Comparison of ENCODE assay signal across 8 mouse cellular contexts in the genomic region with DNA sequence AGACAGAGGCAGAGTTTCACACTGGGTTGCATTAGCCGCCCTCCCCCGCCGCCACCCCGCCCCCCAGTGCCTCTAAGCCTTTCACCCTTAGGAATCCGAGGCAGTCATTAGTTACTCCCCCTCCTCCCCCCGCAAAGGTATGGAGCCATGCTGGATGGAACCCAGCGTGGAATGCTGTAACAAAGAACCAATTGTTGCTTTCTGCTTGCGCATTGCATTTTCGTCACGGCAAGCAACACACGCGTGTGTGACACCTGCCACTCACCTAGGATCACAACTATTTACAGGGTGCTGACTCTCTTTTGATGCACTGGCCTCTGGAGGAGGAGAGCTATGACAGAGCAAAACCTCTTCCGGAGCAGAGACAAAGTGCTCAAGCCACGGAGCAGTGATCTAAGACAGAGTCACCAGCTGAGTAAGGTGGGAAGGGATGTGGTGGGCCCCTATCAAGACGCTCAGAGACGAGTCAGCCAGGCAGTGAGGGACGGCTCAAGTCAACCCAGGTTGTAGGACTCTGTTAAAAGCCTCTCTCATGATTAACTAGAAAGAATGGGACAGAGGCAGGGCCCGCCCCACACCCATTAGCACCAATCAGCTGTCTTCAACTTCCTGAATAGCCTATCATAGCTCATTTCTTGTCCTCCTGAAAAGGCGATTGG. TPM values are rescaled to one million over a fixed set of nuclear protein-coding genes. Genes with fewer than 3 reads are reported as not detected.
DNase-seq lines count a peak whose midpoint lies in the region; ATAC-seq lines count a peak whose summit lies in the region.

No protein-coding gene starts in this region.

- H3K9me3 ChIP-seq in embryonic facial prominence, embryonic 10.5 days: no peaks in the 10 kb centered on the region
- H3K9me3 ChIP-seq in limb, embryonic 15.5 days: no peaks in the 10 kb centered on the region
- H3K9me3 ChIP-seq in midbrain, embryonic 15.5 days: no peaks in the 10 kb centered on the region

- peak; percentile 97 for DNase-seq in 3T3-L1 (ENCODE audit: low read depth, low spot score)
- peak; percentile 74 for DNase-seq in adrenal gland, adult 8-10 months
- DNase-seq in embryonic facial prominence, embryonic 10.5 days (ENCODE audit: low spot score): peak; percentile 86
- peak; percentile 80 for DNase-seq in heart, adult 8-10 months (ENCODE audit: low spot score)
- peak; percentile 82 for DNase-seq in kidney, adult 18-20 months
- DNase-seq in spleen, adult 18-20 months: peak; percentile 61 to 72

- peak; percentile 91 for ATAC-seq in limb, embryonic 15.5 days (ENCODE audit: insufficient number of reproducible peaks, low FRiP score, low TSS enrichment, low read depth)
- peak; percentile 98 for ATAC-seq in midbrain, embryonic 15.5 days (replicated peaks)

- H3K27me3 ChIP-seq in embryonic facial prominence, embryonic 10.5 days (replicated peaks; ENCODE audit: low read depth, poor library complexity, severe bottlenecking): peaks cover 21% of the 10 kb centered on the region; the same call in 1 of the 2 replicates
- no peaks in the 10 kb centered on the region for H3K27me3 ChIP-seq in limb, embryonic 15.5 days
- no peaks in the 10 kb centered on the region for H3K27me3 ChIP-seq in midbrain, embryonic 15.5 days (replicated peaks)

- peak overlapping the region; percentile 91 for H3K27ac ChIP-seq in embryonic facial prominence, embryonic 10.5 days (replicated peaks)
- peak overlapping the region; percentile 73; the same call in 1 of the 2 replicates for H3K27ac ChIP-seq in limb, embryonic 15.5 days
- peak overlapping the region; percentile 56 for H3K27ac ChIP-seq in midbrain, embryonic 15.5 days

- peaks cover 39% of the 10 kb centered on the region for H3K4me1 ChIP-seq in embryonic facial prominence, embryonic 10.5 days
- peaks cover 17% of the 10 kb centered on the region for H3K4me1 ChIP-seq in limb, embryonic 15.5 days
- H3K4me1 ChIP-seq in midbrain, embryonic 15.5 days: peaks cover 11% of the 10 kb centered on the region

- H3K36me3 ChIP-seq in embryonic facial prominence, embryonic 10.5 days (replicated peaks): no peaks in the 10 kb centered on the region
- no peaks in the 10 kb centered on the region for H3K36me3 ChIP-seq in limb, embryonic 15.5 days
- H3K36me3 ChIP-seq in midbrain, embryonic 15.5 days (replicated peaks): no peaks in the 10 kb centered on the region

- peak overlapping the region; percentile 7; the same call in 1 of the 2 replicates for H3K9ac ChIP-seq in limb, embryonic 15.5 days
- peak overlapping the region; percentile 45 for H3K9ac ChIP-seq in midbrain, embryonic 15.5 days

- H3K4me3 ChIP-seq in embryonic facial prominence, embryonic 10.5 days: peak overlapping the region; percentile 60
- peak overlapping the region; percentile 38 for H3K4me3 ChIP-seq in limb, embryonic 15.5 days
- peak overlapping the region; percentile 50 for H3K4me3 ChIP-seq in midbrain, embryonic 15.5 days

- WGBS in embryonic facial prominence, embryonic 10.5 days: 1% methylated on average over 19 of the region's 19 CpGs
- WGBS in limb, embryonic 15.5 days: 3% methylated on average over 19 of the region's 19 CpGs
- WGBS in midbrain, embryonic 15.5 days: under 1% methylated on average over 19 of the region's 19 CpGs

- H3K4me2 ChIP-seq in limb, embryonic 15.5 days: peak overlapping the region; percentile 70
- H3K4me2 ChIP-seq in midbrain, embryonic 15.5 days: peak overlapping the region; percentile 97

RNA-seq across cellular contexts. Expression of a gene that starts 30.7 kb away (rescaled TPM):
- 10 to 100 TPM; 40.5 to 49.4 (median 45.6) TPM for total RNA-seq in adrenal gland, adult 8-10 months (2022)
- polyA plus RNA-seq in embryonic facial prominence, embryonic 10.5 days (2016; fragmentation: Nextera tagmentation; extraction: Ambion mirVana): 46.7 and 49.1 TPM in 2 replicates
- 10 to 100 TPM; 31.9 to 37.5 (median 33.3) TPM for total RNA-seq in heart, adult 8-10 months (2022)
- 35.9 and 37.5 TPM in 2 replicates for polyA plus RNA-seq in limb, embryonic 15.5 days (2015; fragmentation: Nextera tagmentation; extraction: Ambion mirVana)
- 31.9 and 32.4 TPM in 2 replicates for polyA plus RNA-seq in midbrain, embryonic 15.5 days (2015; fragmentation: Nextera tagmentation; extraction: Ambion mirVana)

RNA-seq across cellular contexts. Expression of a gene that starts 49.5 kb away (rescaled TPM):
- not detected for total RNA-seq in adrenal gland, adult 8-10 months (2022)
- 2.0 and 3.6 TPM in 2 replicates for polyA plus RNA-seq in embryonic facial prominence, embryonic 10.5 days (2016; fragmentation: Nextera tagmentation; extraction: Ambion mirVana)
- not detected for total RNA-seq in heart, adult 8-10 months (2022)
- polyA plus RNA-seq in limb, embryonic 15.5 days (2015; fragmentation: Nextera tagmentation; extraction: Ambion mirVana): 2.2 TPM in 1 of 2 replicates, not detected in the other
- polyA plus RNA-seq in midbrain, embryonic 15.5 days (2015; fragmentation: Nextera tagmentation; extraction: Ambion mirVana): 7.7 TPM in 1 of 2 replicates, not detected in the other

Comparison
In these comparisons a context has a peak if more than half of its experiments do, and no peak if none do; other contexts are left out.
1. Peak in every context shown above with its lines: DNase-seq, ATAC-seq, H3K4me3 ChIP-seq and H3K27ac ChIP-seq.